Mouse (Mus musculus) testis, adult 2 months (tissue): ENCODE results near the gene Mindy4.

Experiments used
- CTCF ChIP-seq: fragments of 200-500 bp; IDR thresholded peaks from 2 replicates; pipeline ENCODE4 v1.5.1; 2012; ENCODE audit warnings: low read depth, mild to moderate bottlenecking, inconsistent platforms, low read length, moderate library complexity; ENCODE audit not compliant: control insufficient read depth, insufficient read depth, insufficient replicate concordance
- POLR2A ChIP-seq: fragments of 200-500 bp; IDR thresholded peaks from 2 replicates; pipeline ENCODE4 v1.6.1; 2012; ENCODE audit warnings: low read depth, mild to moderate bottlenecking, inconsistent platforms, low read length, moderate library complexity; ENCODE audit not compliant: control insufficient read depth

DNA sequence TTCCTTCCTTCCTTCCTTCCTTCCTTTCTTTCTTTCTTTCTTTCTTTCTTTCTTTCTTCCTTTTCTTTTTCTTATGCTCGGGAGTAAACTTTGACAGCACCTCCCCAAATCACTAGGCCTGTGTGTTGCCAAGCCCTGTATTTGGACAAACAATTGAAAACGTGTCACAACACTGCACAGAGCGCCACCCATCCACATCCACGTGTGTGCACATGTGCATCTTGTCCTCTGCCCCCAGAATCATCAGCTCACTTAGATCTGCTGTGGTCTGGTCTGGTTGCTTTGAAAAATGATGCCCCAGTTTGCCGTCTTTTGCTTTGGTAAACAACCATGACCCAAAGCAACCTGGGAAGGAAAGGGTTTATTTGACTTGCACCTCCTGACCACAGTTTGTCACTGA is 27.3 kb upstream of the Mindy4 start:
- TF ChIP-seq CTCF = no peak
- TF ChIP-seq POLR2A = no peak
